Mouse (Mus musculus) heart, adult 9 months (tissue): Measurements from ENCODE around the gene Cd209d.
"Not testable (repeated sequence)": the region's sequence is repeated elsewhere in the genome, so short reads cannot be mapped to it uniquely, and the experiment has no call there.

Experiments used
- DNase-seq, 2 experiments: peaks; one replicate each; pipeline ENCODE4 v3.0.0; 2022; ENCODE audit warnings: low spot score in 2 of 2

Gene Cd209d

DNA sequence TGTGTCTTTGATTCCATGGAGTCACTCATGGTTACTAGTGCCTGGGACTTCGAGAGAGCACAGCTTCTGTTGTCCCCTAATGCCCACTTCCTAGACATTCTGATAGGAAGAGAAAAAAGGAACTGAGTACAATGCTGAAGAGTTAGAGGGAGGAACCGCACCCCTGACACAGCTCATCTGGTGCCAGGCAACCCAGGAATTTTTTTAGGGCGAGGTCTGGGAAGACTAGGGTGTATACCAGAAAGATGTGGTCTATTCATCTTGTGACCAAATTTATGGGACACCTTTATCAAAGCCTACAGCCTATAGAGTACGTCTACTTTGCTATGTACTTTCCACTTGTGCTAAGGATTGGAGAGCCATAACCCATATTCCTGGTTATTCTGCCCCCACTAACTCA is at the start of gene Cd209d:
Gene Cd209d (minus strand): TSS at position 101 of the 400 bp plus-strand sequence.
- no peak for DNase-seq

DNA sequence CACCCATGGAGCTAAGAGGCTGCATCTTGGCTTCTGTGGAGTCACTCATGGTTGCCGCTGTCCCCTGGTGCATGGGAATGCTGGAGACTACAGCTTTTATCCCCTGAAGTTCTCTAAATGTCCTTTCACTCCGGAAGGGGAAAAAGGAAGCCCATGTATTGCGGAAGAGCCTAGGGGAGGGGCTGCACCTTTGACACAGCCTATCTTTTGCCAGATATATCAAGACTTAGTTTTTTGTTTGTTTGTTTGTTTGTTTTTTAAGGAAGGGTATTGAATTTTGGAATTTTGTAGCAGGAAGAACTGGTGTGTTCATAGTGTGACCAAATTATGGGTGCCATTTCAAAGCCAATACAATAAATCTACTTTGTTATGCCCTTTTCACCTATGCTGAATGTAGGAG is 48.4 kb upstream of the Cd209d start, which contains the start of gene Cd209b:
Gene Cd209b (minus strand): TSS at position 101 of the 400 bp plus-strand sequence.
- no peak for DNase-seq

DNA sequence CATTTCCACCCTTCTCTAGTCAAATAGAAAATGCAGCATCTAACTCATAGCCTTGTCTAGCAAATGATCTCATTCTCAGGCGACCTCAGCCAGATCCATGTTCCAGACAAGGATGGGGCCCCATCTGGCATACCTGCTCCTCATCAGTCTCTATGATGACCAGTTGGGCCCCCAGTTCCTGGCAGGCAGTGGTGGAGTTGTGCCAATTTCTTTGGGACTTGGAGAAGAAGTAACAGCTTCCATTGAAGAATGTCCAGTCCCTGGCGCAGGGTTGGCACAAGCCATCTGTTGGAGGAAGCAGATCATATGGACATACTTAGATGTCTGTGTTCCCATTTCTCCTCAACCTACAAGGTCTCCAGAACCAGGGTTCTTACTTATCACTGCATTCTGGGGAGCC is 2.2 kb downstream of the Cd209d start:
- DNase-seq: no peak

DNA sequence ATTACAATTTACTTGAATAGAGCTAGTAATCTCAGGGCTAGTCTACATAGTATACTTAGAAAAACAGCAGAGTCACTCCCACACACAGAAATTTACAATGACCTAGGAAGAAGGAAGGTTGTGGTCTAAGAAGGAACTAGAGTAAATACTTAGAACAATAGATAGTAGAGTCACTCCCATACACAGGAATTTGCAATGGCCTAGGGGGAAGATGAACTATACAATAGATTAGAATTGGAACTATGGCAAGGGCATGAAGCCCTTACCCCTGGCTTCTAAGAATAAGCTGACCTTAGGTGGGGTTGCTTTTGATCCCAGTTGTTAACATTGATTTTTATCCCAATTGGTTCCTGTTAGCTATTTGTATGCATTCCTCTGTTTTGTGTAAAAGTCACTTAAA is 15.6 kb downstream of the Cd209d start:
- DNase-seq: not testable (repeated sequence)

DNA sequence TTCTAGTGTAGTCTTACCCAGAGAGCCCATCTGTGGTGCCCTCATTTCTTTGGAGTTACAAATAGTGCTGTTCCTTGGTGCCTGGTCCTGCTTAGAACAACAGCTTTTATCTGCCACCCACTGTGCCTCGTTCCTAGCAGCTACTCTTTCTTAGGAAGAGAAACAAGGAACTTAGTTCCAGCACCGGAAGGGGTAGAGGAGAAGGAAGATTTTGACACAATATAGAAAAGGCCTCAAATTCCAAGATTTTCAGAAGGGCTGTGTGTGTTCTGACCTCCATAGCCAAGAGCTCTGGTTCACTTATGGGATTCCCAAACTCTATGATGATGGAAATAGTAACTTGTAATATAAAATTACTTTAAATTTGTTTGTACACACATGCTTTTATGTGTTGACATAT is 24.1 kb downstream of the Cd209d start, which contains the start of gene Cd209e:
Gene Cd209e (minus strand): TSS at position 101 of the 400 bp plus-strand sequence.
- no peak for DNase-seq
